Mouse (Mus musculus) megakaryocyte, embryonic 14.5 days (primary cell): ENCODE measurements around the gene Ppp3r2.

Experiments used
- FLI1 ChIP-seq: IDR thresholded peaks from 2 replicates; pipeline ENCODE4 v1.6.1; 2012; ENCODE audit warnings: low read length, inconsistent platforms, mixed read lengths
- GATA1 ChIP-seq: IDR thresholded peaks from 3 replicates; pipeline ENCODE4 v1.6.1; 2012; ENCODE audit warnings: mixed read lengths, low read length, inconsistent platforms, borderline replicate concordance

- TF ChIP-seq GATA1 (no peak), FLI1 (no peak)
Observed at GRCm38 (mm10) chr4:49661664-49662063, 20.2 kb downstream of the Ppp3r2 start.
